25 mouse cellular contexts compared by ENCODE assay signal in the genomic region with DNA sequence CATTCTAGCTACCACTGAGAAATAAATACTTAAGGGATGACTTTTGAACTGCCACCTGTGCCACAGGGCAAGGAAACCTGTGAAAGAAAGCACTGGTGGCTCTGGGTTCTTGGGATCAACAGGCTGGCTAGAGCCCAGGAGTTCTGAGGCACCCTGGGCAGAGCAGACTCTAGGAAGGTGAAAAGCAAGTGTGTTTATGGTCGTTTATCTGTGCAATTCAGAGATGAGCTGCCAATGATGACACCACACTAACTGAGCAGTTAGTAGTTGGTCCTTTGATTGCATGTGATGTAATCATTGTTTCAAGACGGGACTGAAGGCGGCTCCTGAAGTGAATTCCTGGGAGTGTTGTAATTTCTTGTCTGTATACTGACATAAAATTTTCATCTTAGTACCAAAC. TPM values are rescaled to one million over a fixed set of nuclear protein-coding genes. Genes with fewer than 3 reads are reported as not detected.
DNase-seq lines count a peak whose midpoint lies in the region; TF ChIP-seq lines count a peak whose summit lies in the region.
"Had no signal": no experiment of that assay in that cellular context is flagged by ENCODE, and none has a peak within 500 bp of the region (broad histone marks: within the 10 kb centered on the region; RNA-seq: fewer than 3 reads in every experiment).

No protein-coding gene starts in this region.

- peak overlapping the region; percentile 42 for H3K27ac ChIP-seq in ES-Bruce4 (ENCODE audit: insufficient read depth, low read length)
- H3K27ac ChIP-seq: embryonic facial prominence, embryonic 10.5 days; embryonic facial prominence, embryonic 13.5 days; forebrain, embryonic 10.5 days; gastrocnemius, adult 2 months; heart, adult 2 months; hindbrain, embryonic 10.5 days; hindbrain, embryonic 13.5 days; intestine, embryonic 15.5 days had no signal

- no peaks in the 10 kb centered on the region for H3K9me3 ChIP-seq in ES-Bruce4 (replicated peaks; ENCODE audit: control insufficient read depth, insufficient read depth, low read length, poor library complexity, severe bottlenecking)
- H3K9me3 ChIP-seq: embryonic facial prominence, embryonic 10.5 days; embryonic facial prominence, embryonic 13.5 days; forebrain, embryonic 10.5 days; hindbrain, embryonic 10.5 days; hindbrain, embryonic 13.5 days; intestine, embryonic 15.5 days had no signal

- no peaks in the 10 kb centered on the region for H3K4me1 ChIP-seq in ES-Bruce4 (ENCODE audit: control insufficient read depth, insufficient read depth, low read length)
- H3K4me1 ChIP-seq: intestine, embryonic 15.5 days had no signal

- H3K36me3 ChIP-seq in ES-Bruce4 (ENCODE audit: control insufficient read depth, insufficient read depth, low read length, poor library complexity, severe bottlenecking) = peaks cover 78% of the 10 kb centered on the region
- peaks cover 65% of the 10 kb centered on the region for H3K36me3 ChIP-seq in myocyte (ENCODE audit: control insufficient read depth, insufficient read depth)

- H3K79me2 ChIP-seq in myocyte (ENCODE audit: control insufficient read depth, insufficient read depth) = peaks cover 49% of the 10 kb centered on the region

- H3K4me3 ChIP-seq in ES-Bruce4 (ENCODE audit: low read depth, low read length) = no peak overlapping the region
- no peak overlapping the region for H3K4me3 ChIP-seq in myocyte
- H3K4me3 ChIP-seq: embryonic facial prominence, embryonic 10.5 days; embryonic facial prominence, embryonic 13.5 days; erythroblast, embryonic 14.5 days; forebrain, embryonic 10.5 days; gastrocnemius, adult 2 months; heart, adult 2 months; hindbrain, embryonic 10.5 days; hindbrain, embryonic 13.5 days; intestine, embryonic 15.5 days had no signal

- peak; percentile 80 for DNase-seq in heart, adult 11 months
- no peak for DNase-seq in heart, adult 9 months (ENCODE audit: low spot score in 2 of 2)
- DNase-seq in kidney, adult 18-20 months = no peak
- no peak for DNase-seq in heart, postnatal 4 days
- DNase-seq: adrenal gland, postnatal 10 days; adrenal gland, postnatal 36 days; cerebellum, adult 11 months; cerebellum, adult 8-10 months; cerebellum, postnatal 14 days; forebrain, postnatal 0 days; gastrocnemius, adult 2 months; gastrocnemius, postnatal 14 days; heart, adult 2 months; kidney, adult 11 months; kidney, adult 9 months had no signal

- H3K9ac ChIP-seq in ES-Bruce4 (ENCODE audit: low read depth, poor library complexity, severe bottlenecking) = peak overlapping the region; percentile 43; the same call in 1 of the 2 replicates
- H3K9ac ChIP-seq: embryonic facial prominence, embryonic 13.5 days; forebrain, postnatal 0 days; hindbrain, embryonic 13.5 days; intestine, embryonic 15.5 days had no signal

- H3K27me3 ChIP-seq in ES-Bruce4 (ENCODE audit: control insufficient read depth, insufficient read depth, low read length, poor library complexity, severe bottlenecking) (no peaks in the 10 kb centered on the region), myocyte (ENCODE audit: control insufficient read depth, insufficient read depth, insufficient read length) (no peaks in the 10 kb centered on the region)
- H3K27me3 ChIP-seq: embryonic facial prominence, embryonic 13.5 days; hindbrain, embryonic 13.5 days; intestine, embryonic 15.5 days had no signal

- H3K4me2 ChIP-seq in myocyte (ENCODE audit: low read depth) = no peak overlapping the region
- H3K4me2 ChIP-seq: embryonic facial prominence, embryonic 13.5 days; heart, embryonic 11.5 days; hindbrain, embryonic 13.5 days; intestine, embryonic 15.5 days had no signal

- TF ChIP-seq POLR2A in ES-Bruce4 (IDR thresholded peaks at IDR 0.05; ENCODE audit: insufficient read depth, low read length) (no peak), myocyte (IDR thresholded peaks at IDR 0.05; ENCODE audit: insufficient read length, low read depth) (no peak)

- TF ChIP-seq EP300 in ES-Bruce4 (IDR thresholded peaks at IDR 0.05; ENCODE audit: insufficient read depth, low read depth, low read length) = no peak

- H3ac ChIP-seq in myocyte (ENCODE audit: control insufficient read depth, insufficient read length) = no peak overlapping the region

- no peak for TF ChIP-seq CTCF in ES-Bruce4 (IDR thresholded peaks at IDR 0.05; ENCODE audit: low read depth, low read length)

TF ChIP-seq in myocyte, 11 proteins besides CTCF, POLR2A, EP300 and RAD21:
- TF ChIP-seq MYOG (IDR thresholded peaks at IDR 0.05; ENCODE audit: control insufficient read depth in 1 of 3, insufficient read depth in 1 of 3, insufficient read length in 2 of 3, low read depth in 2 of 3) (no peak), CEBPB (IDR thresholded peaks at IDR 0.05; ENCODE audit: insufficient read depth, poor library complexity, severe bottlenecking) (0 out of 2 replicates have a peak, but pooled peaks have one; percentile 10)

RNA-seq across cellular contexts. Expression of a gene that starts 4.0 kb away (rescaled TPM):
- polyA plus RNA-seq in ES-Bruce4 (2011; ENCODE audit: insufficient read depth, insufficient read length, low read depth, missing spikeins) (145 and 151 TPM in 2 replicates), myocyte (2012; fragmentation: generic; extraction: Trizol) (207 TPM)
- 10 to 100 TPM; 65.4 to 65.5 TPM for total RNA-seq in heart, postnatal 4 days (2021)

RNA-seq across cellular contexts. Expression of a gene that starts 29.4 kb away (rescaled TPM):
- polyA plus RNA-seq in ES-Bruce4 (2011; ENCODE audit: insufficient read depth, insufficient read length, low read depth, missing spikeins) (69.3 and 72.9 TPM in 2 replicates), myocyte (2012; fragmentation: generic; extraction: Trizol) (8.4 TPM)
- total RNA-seq in heart, postnatal 4 days (2021) = 10 to 100 TPM; 42.9 to 48.2 TPM
